Mouse (Mus musculus) testis, adult 2 months (tissue): ENCODE data around the gene Bmpr1a.

Source experiments
- CTCF ChIP-seq: fragments of 200-500 bp; IDR thresholded peaks from 2 replicates; pipeline ENCODE4 v1.5.1; 2012; ENCODE audit warnings: low read depth, mild to moderate bottlenecking, inconsistent platforms, low read length, moderate library complexity; ENCODE audit not compliant: control insufficient read depth, insufficient read depth, insufficient replicate concordance
- POLR2A ChIP-seq: fragments of 200-500 bp; IDR thresholded peaks from 2 replicates; pipeline ENCODE4 v1.6.1; 2012; ENCODE audit warnings: low read depth, mild to moderate bottlenecking, inconsistent platforms, low read length, moderate library complexity; ENCODE audit not compliant: control insufficient read depth

DNA sequence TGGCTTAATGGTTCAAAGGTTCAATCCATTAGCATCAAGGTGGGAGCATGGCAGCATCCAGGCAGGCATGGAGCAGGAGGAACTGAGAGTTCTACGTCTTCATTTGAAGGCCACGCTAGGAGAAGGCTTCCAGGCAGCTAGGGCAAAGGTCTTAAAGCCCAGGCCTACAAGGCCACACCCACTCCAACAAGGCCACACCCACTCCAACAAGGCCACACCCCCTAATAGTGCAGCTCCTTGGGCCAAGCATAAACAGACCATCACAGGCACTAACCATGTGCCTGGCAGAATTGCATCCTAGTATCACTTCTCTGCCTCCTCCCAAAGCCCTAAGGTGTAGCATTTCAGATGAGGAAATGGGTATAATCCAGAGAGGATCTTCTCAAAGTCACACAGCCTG is 131.4 kb downstream of the Bmpr1a start:
- TF ChIP-seq CTCF (no peak), POLR2A (no peak)
